Mouse (Mus musculus) adipocyte (in vitro differentiated cells): ENCODE data around the gene Csnk1e.
A peak's percentile ranks its signal among the peaks of the same experiment; 100 is the strongest.
"Not testable (repeated sequence)": the region's sequence is repeated elsewhere in the genome, so short reads cannot be mapped to it uniquely, and the experiment has no call there.

Experiments
- DNase-seq: peaks from one replicate; pipeline ENCODE4 v3.0.0-alpha.2; 2016; ENCODE audit warnings: low spot score

The Csnk1e gene

DNA sequence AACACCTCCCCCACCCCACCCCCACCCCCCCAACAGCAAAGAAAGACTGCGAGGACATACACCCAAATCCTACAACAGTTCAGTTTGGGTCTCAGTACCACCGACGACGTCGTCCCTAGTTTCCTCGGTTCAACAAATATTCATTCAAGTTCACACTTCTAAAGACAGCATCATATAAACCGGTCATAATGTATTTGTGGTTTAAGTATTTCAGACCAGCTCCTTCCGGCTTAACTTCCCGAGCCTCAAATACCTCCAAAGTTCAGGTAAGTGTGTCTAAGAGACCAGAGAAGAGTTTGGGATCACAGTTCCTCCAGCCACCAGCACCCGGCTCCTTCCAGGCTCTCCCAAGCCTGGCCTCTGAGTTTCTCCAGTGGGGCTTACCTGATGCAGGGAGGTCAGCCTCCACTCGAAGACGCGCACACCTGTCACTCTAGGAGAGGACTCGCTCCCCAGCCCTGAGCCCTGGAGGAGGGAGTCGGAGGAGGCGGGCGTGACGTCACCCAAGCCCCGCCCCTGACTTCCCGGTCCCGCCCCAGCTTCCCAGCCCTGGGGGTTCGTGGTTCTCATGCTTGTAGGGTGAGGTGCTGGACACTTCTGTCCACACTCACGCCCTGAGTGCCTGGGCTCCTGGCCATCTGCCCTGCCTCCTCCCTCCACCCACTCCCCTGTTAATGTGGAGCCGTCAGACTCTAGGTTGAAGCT is at the start of gene Csnk1e:
Gene Csnk1e, minus strand, starts transcription at position 461 of the 705 bp plus-strand sequence.
- peak; percentile 30 for DNase-seq

DNA sequence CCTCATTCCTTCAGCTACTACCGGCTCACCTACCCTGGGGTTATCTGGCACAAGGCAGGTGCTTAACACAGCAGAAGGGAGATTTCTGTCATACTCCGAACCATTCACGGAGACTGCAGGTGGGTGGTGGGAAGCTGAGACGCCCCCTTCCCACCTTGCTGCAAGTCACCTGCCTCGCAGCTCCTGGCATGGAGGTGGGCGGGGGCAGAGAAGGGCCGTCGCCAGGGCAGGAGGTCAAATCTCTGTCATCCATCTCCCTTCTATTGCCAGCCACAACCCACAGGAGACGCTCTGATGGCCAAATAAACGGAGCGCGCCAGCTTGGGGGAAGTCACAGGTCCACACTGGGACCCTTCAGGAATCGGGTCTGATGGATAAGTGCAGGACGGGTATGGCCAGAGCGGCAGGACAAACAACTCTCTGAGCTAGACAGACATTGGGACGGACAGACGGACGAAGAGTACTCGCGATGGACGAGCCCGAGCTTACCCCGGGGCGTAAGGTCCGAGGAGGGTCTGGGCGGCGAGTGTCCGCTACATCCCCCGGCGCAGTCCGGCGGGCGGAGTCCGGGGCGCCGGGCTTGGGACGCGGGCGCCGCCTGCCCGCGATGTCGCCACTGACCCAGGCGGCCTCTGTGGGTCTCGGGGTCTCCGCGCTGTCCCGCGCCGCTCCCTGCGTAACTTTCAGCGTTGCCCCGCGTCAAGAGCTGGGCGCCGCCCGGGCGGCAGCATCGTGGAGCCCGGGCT is 49.5 kb upstream of the Csnk1e start, which contains the start of gene Kcnj4:
Gene Kcnj4, minus strand, starts transcription at position 535 of the 746 bp plus-strand sequence.
- DNase-seq: no peak

DNA sequence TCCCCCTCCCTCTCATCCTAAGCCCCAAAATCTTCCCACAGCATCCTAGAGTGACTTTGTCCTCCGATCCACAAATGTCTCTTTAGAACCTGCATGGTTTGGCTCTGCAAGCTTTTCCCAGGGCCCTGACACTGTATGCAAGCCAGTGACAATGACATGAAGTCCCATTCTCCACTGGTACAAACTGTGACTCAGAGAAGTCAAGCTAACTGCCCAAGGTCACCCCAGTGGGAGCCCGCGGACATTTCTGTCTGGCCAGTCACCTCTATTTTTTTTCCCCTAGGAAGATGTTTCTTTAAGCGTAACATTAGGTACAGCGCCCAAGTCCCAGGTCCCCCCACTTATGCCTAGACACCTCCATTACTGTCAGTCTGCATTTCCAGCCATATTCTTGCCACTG is 48.1 kb upstream of the Csnk1e start:
- DNase-seq: no peak

DNA sequence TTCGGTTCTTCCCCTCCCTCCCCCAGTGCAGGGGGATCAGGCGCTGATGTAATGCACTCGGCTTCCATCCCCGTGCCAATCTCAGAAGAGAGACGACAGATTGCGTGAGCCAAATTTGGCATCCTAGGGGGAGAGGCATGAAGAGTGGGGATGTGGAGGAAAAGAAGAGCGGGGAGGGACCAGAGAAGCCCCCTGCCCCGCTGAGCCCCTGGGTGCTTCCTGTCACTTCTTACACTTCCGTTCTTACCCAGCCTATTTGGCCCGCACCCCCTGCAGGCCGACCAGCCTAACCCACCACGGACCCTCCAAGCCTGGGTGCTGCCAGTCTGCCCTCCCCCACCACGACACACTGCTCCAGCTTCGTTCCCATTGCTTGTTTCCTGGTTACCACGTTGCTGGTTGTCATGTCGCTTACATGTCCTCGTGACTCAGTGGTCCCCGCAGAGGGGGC is 47.5 kb upstream of the Csnk1e start:
- DNase-seq: no peak

DNA sequence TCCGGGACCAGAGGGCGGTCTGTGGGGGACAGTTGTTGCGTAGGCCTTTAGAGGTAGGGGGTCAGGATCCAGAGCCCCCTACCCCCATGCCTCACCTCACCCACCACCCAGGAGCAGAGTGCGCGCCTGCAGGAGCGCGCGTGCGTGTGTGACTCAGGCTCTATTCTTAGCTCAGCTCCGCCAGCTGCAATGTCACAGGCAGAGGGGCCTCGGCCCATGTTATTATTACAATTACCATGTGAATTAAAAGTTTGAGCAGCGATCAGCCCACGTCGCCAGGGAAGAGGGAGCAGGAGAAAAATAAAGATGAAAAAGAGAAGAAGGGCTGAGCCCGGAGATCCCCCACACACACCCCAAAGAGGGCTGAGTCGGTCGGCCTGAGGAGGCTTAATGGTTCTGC is 44.7 kb upstream of the Csnk1e start:
- no peak for DNase-seq

DNA sequence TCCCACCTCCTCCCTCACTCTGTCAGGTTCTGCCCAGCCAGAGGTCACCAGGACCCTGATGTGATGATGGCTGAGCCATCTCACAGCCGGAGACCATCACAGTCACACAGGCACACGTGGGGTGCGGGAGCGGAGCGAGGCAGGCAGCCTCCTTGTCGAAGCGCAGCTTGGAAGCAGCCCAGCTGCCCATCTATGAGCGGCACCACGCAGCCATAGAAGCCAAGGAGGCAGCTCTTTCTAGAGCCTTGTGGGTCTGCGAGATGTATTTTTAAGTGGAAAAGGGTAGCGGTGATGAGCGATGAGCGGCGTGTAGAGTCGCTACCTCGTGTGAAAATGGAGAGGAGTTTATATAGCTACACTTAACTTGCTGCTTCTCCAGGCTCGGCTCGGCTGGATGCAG is 38.2 kb upstream of the Csnk1e start:
- DNase-seq: no peak

DNA sequence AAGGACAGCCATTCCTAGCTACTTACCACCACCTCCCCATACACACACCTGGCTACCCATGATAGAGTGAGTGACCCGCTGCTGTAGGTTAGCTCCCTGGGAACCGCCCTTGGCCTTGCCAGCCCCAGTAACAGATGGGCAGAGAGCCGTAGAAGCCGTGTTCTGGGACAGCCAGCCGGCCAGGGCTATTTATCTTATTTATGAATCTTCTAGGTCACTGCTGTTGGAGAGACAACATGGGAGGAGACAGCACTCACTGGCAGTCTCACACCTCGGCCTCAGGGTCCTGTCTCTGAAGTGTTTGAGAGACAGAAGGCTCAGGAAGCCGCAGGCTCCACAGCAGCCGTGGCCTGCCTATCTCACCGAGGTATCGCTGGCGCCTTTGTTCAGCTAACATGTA is 34.1 kb upstream of the Csnk1e start:
- no peak for DNase-seq

DNA sequence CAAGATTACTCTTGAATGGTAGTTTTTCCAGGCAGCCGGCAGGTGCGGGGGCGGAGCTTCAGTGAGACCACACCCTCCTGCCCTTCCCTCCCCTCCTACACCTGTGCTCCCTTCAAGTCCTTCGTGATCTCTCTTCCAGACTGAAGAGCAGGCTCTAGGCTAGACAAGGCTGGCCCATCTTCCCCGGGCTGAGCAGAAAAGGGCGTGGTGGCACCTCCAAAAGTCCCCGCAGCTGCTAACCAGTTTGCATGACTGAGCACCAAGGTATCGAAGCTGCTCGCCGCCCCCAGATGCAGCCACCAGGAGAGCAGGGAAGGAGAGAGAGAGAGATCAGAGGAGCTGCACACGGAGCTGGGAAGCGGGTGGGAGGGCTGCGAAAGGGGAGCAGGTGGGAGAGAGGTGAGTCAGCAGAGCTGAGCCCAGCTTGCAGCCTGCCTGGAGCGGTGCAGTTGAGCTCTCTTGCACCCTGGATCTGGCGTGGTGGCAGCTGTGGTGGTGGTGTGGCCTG is 25.9 kb upstream of the Csnk1e start:
- no peak for DNase-seq

DNA sequence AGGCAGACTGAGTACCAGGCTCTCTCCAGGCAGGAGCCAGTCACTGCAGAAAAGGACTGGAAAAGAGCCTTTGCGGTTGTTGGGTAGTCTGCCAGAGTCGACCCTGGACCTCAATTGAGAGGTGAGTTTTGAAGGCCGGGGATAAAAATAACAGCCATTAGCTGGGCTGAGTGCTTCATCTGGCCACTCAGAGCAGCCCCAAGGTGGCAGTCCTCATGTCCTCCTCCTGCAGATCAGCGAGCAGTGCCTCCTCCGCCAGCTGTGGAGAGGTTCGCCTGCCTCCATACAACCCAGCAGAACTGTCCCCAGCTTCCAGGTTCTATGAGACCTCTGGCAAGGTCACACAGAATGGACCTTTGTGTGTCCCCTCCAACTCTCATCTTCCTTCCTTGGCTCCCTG is 21.9 kb upstream of the Csnk1e start:
- no peak for DNase-seq

DNA sequence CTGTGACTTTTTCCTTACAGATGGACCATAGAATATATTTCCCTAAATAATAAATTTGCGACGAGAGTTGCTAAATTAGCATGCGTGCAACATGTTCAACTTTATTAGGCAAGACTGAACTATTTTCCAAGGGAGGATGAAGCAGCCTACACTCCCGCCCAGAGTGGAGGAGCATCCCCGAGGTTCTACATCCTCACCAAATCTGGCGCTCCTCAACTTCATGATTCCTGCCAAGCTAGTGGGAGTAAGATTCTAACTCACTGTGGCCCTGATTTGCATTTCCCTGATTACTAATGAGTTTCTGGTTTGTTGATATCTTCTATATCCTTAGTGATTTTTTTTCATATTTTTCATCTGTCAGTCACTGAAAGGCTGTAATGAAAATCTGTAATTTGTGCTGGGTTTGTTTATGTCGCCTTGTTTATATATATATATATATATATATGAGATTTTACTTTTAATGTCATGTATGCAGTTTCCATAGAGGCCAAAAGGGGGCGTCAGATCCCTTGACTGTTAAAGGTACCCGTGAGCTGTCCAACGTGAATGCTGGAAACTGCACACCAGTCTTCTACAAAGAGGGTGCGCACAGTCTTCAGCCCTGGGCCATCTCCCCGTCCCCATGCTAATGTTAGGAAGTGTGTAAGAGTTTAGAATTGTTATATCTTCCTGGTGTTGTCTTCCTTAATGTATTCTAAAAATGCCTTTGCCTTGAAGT is 18.4 kb upstream of the Csnk1e start:
- no peak for DNase-seq

DNA sequence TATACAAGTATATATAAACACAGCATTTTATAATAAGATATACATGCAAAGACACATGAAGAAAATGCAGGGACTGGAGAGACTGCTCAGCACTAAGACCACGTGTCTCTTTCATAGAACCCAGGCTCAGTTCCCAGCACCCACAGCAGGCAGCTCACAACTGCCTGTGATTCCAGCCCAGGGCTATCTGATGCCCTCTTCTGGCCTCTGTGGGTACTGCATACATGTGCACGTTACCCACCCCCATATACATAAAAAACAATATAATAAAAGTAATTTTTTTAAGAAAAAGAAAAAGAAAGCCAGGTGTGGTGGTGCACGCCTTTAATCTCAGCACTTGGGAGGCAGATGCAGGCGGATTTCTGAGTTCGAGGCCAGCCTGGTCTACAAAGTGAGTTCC is 17.7 kb upstream of the Csnk1e start:
- no peak for DNase-seq

DNA sequence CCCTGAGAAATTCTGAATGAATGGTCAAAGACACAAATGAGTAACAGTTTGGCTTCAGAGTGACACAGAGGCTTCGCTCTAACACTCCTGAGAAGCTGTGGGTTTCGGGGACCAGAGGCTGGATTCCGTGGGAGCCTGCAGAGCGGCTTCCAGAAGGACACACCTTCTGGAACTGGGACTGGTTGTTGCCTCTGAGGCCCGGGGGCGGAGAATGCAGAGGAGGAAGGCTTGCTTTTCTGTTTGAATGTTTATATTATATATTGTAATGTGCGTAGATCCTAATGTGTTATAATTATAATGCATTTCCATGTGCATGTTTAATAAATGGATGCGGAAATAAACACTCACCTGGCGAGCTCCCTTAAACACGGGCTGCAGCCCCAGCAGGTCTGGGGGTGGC is 15.7 kb upstream of the Csnk1e start:
- DNase-seq: no peak

DNA sequence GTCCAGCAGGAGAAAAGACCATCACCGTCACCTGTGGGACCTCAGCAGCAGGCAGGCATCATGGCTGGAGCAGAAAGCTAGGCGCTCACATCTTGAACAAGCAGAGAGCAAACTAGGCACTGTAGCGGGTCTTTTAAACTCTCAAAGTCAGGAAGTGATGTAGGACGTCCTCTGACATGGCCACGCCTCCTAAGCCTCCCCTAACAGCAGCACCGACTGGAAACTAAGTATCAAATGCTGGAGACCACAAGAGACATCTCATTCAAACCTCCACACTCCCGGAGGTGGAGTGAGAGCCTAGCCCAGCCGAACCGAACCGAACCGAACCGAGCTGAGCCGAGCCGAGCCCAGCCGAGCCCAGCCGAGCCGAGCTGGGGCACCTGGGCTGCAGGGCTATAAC is 15.2 kb upstream of the Csnk1e start:
- no peak for DNase-seq

DNA sequence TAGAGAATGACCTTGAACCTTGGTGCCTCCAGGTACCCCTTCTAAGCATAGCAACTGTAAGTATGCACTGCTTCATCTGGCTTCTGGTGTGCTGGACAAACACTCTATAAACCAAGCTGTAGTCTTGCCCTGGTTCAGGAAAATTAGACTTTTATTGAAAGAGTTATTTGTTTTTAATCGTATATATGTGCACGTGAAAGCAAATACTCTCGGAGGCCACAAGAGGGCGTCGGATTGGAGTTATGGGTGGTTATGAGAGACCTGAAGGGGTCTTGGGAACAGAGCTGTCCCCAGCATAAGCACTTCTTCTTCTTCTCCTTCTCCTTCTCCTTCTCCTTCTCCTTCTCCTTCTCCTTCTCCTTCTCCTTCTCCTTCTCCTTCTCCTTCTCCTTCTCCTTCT is 14.2 kb upstream of the Csnk1e start:
- no peak for DNase-seq

DNA sequence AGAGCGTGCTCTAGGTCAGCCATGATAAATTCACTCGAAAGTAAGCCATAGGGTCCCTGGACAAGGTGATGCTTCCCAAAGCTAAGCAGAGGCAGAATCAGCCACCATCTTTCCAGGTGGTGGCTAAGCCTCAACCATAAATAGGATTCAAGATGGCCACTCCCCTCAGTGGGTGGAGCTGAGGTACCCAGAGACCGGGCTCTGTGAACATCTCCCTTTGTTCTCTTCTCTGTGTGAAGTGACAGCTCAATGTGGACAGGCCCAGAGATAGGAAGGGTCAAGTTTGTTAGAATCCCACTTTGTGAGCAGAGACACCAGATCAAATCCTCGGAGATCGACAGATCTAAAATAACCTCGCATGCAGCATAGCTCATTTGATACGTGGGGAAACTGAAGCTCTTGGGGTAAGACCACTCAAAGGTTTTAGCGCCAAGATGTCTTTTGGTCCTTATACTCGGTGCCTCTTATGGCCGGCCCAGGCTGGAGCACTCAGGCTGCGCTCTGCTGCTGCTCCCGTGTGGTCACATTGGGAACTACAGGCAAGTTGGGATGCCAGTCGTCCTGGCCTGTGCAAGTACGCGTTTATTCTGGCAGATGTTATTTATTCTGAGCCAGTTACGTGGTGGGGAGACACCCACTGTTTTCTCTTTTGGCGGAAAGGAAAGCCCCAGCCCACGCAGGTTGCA is 11.4 kb upstream of the Csnk1e start:
- DNase-seq: peak; percentile 85

DNA sequence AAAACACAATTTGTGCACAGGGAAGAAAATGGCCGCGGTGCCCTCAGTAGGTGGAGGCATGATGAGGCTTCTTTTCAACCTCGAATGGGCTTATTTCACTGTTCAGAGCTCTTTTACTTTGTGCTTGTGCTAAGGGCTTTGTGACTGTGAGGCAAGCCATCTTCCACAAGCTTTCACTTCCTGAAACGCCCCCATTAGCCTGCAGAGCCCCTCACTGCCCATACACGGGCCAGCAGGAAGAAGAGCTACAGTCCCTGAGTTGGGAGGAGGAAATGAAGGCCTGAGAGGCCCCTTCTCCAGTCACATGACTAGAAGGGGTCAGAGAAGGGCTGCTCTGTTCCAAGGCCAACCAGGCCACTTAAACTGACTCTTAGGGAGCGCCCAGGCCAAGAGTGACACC is 1.2 kb upstream of the Csnk1e start:
- DNase-seq: peak; percentile 28

DNA sequence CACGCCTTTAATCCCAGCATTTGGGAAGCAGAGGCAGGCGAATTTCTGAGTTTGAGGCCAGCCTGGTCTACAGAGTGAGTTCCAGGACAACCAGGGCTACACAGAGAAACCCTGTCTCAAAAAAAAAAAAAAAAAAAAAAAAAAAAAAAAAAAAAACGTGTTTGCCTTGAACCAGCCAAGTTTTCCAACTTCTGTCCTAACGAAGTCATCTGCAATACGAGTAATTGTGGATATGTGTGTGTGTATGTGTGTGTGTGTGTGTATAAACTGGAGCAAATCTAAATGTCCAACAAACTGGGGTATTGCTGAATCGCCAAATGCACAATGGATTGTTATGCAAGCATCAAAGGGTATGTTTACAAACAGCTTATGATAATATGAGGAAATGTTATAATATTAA is 738 bp upstream of the Csnk1e start:
- DNase-seq: not testable (repeated sequence)

DNA sequence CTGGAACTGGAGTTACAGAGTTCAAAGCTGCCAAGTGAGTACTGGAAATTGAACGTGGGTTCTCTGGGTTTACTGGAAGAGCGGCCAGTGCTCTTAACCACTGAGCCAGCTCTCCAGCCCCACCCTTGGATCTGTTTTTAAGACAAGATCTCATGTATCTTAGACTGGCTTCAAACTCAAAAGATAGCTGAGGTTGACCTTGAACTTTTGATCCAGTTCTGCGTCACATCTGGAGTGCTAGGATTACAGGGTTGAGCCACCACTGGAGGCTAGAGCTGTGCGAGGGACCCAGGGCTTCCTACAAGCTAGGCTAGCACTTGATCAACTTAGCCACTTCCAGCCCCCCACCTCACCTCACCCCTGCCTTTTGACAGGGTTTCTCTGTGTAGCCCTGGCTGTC is 1.5 kb downstream of the Csnk1e start:
- no peak for DNase-seq

DNA sequence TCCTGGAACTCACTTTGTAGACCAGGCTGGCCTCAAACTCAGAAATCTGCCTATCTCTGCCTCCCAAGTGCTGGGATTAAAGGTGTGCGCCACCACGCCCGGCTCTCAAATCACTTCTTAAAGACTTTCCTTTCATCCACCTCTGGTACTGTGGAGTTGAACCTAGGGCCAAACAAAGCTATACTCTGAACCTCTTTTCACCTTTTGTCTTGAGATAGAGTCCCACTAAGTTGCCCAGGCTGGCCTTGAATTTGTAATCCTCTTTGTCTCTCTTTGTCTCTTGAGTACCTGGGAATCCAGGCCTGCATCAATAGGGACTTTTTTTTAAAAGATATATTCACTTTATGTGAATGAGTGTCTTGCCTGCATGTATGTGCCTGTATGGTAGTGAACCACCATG is 7.3 kb downstream of the Csnk1e start:
- DNase-seq: no peak

DNA sequence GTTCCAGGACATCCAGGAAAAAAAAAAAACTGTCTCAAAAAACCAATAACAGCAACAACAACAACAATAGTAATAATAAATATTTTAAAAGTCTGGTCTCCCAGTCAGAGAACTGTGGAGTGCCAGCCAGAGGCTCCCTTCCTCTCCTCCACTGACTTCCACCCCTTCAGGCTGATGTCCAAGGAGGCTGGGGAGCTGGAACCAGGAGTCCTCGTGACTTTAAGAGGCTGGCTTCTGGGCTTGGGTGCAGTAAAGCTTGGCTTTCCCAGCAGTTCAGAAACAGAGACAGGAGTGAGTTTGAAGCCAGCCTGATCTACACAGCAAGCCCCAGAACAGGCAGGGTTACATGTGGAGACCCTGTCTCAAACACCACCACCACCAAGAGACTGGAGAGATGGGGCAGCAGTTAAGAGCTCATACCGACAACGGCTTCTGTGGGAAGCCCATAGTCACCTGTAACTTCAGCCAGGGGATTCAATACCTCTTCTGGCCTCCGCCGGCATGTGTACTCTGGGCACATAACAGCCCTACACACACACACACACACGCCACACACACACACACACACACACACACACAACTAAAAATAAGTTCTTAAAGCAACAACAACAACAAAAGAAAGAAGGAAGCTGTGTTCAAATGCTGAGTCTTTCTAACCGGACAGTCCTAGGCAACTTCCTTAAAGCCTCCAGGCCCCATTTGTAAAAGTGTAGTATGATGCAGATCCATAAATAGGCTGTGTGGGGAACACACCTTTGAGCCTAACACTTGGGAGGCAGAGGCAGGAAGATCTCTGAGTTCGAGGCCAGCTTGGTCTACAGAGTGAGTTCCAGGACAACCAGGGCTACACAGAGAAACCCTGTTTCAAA is 9.3 kb downstream of the Csnk1e start:
- DNase-seq: peak; percentile 89

DNA sequence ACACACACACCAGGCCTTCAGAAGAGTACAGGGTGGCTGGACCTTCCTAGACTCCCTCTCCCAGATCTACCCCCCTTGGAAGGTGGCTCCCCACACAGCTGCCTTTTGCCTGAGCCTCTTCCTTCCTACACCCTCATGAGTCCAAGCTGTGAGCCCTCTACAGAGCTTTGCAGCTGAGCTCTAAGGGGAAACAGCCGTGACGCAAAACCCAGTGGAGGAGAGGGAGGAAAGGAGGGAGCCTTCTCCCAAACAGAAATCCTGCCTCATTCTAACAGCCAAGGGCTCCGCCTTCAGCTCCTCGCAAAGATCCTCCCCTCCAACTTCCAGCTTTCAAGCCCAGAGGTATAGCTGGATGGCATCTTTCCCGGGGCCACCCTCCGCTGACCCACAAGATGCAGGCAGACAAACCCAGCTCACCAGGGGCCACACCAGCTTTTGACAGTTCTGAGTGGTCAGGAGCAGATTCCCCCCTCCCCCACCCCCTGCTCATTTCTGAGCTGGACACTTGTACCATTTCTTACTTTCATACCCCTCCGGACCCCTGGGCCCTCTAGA is 11.4 kb downstream of the Csnk1e start:
- no peak for DNase-seq
